Mouse (Mus musculus) frontal cortex, adult 2 months (tissue): ENCODE measurements at regions not wholly inside any gene's neighbourhood (a gene's known extent, or its start where the extent isn't known, plus 50 kb on each side); places are given as distances from the start of the nearest gene placed in this dataset.
A peak's percentile ranks its signal among the peaks of the same experiment; 100 is the strongest.

Experiments
- DNase-seq, 2 experiments: peaks; one replicate each; pipeline ENCODE4 v3.0.0; 2022; ENCODE audit warnings: low spot score in 1 of 2; ENCODE audit errors: extremely low spot score in 1 of 2

GRCm38 (mm10) chr1:145707901-145708300, 786.7 kb upstream of the Brinp3 start:
- DNase-seq = peak; percentile 45 to 69
